Mouse (Mus musculus): ENCODE measurements around the gene Syne3. TPM values are rescaled to one million over a fixed set of nuclear protein-coding genes. Genes with fewer than 3 reads are reported as not detected.

Gene Syne3
- polyA plus RNA-seq (2012; rRNA removed): 0.55 and 0.77 TPM in 2 replicates

GRCm38 (mm10) chr12:105009370-105010212 is at the start of gene Syne3:
Gene Syne3, minus strand, starts transcription at chr12:105009809.

GRCm38 (mm10) chr12:105032147-105032831 is 22.7 kb upstream of the Syne3 start, which contains the start of gene Glrx5:
Gene Glrx5, plus strand, starts transcription at chr12:105032688.

Other genes with a start within 250 kb of the Syne3 start
- gene Clmn, start 144.7 kb downstream of the Syne3 start, polyA plus RNA-seq (2012; rRNA removed): 4.5 and 6.0 TPM in 2 replicates
- 79.9 and 125 TPM in 2 replicates for gene Glrx5, start 22.9 kb upstream of the Syne3 start, polyA plus RNA-seq (2012; rRNA removed)
- not detected in 2 replicates for gene Tcl1b2, start 136.2 kb upstream of the Syne3 start, polyA plus RNA-seq (2012; rRNA removed)
- gene Tcl1b1, start 149.9 kb upstream of the Syne3 start, polyA plus RNA-seq (2012; rRNA removed): not detected in 2 replicates
- not detected in 2 replicates for gene Tcl1b5, start 166.5 kb upstream of the Syne3 start, polyA plus RNA-seq (2012; rRNA removed)
- not detected in 2 replicates for gene Tcl1b3, start 181.2 kb upstream of the Syne3 start, polyA plus RNA-seq (2012; rRNA removed)
- gene Tcl1b4, start 192.1 kb upstream of the Syne3 start, polyA plus RNA-seq (2012; rRNA removed): not detected in 2 replicates
- gene Tcl1, start 213.0 kb upstream of the Syne3 start, polyA plus RNA-seq (2012; rRNA removed): 0.14 TPM in 1 of 2 replicates, not detected in the other